Mouse (Mus musculus): Measurements from ENCODE around the gene Sostdc1. TPM values are rescaled to one million over a fixed set of nuclear protein-coding genes. Genes with fewer than 3 reads are reported as not detected.

Gene Sostdc1
- polyA plus RNA-seq, 1 experiment from 2014 or later, result 1.8 TPM

DNA sequence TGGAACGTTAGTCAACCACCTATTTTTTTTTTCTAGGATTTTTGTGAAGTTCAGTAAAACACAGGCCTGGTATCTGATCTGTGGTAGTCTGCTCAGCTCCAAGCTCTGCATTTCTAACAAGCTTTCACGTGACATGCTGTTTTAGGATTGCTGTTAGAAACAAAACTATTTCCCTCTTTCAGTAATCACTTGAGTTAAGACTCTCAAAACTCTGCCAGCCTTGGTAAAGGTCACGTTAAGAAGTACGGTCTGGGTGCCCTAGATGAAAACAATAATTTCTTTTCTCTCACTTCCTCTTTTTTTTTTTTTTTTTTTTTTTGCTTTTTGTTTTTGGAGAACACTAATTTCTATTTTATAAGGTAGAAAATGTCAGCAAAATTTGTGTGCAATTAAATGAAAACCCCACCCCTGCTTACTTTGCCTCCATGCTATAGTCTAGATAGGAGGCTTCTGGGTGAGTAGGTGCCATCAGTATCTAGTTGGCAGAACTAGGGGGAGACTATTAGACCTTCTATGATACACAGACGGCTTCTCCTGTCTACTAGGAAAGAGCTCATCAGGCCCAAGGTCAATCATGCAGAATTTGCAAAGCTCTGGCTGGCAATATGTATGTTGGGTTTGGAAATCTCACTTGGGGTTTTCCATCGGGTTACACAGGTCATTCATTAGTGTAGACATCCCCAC lies 5.1 kb upstream of the Sostdc1 start:
- Histone ChIP-seq H3K9me3 (replicated peaks; ENCODE audit: control insufficient read depth, low read length) (no peaks in the 10 kb centered on the region), H3K36me3 (ENCODE audit: control insufficient read depth, insufficient read depth, low read length) (no peaks in the 10 kb centered on the region), H3K4me3 (ENCODE audit: low read depth, low read length) (no peak overlapping the region), H3K9ac (ENCODE audit: low read depth, low read length) (no peak overlapping the region), H3K4me1 (ENCODE audit: control insufficient read depth, insufficient read depth, low read length) (no peaks in the 10 kb centered on the region), H3K27me3 (ENCODE audit: control insufficient read depth, insufficient read depth, low read length) (no peaks in the 10 kb centered on the region), H3K4me2 (no peak overlapping the region), H3K27ac (ENCODE audit: low read depth, low read length) (no peak overlapping the region)
- ATAC-seq (replicated peaks; ENCODE audit: insufficient number of reproducible peaks, low FRiP score, low TSS enrichment), result no peak
- 73% methylated on average over 6 of the region's 6 CpGs for WGBS (ENCODE audit: insufficient replicate concordance)

DNA sequence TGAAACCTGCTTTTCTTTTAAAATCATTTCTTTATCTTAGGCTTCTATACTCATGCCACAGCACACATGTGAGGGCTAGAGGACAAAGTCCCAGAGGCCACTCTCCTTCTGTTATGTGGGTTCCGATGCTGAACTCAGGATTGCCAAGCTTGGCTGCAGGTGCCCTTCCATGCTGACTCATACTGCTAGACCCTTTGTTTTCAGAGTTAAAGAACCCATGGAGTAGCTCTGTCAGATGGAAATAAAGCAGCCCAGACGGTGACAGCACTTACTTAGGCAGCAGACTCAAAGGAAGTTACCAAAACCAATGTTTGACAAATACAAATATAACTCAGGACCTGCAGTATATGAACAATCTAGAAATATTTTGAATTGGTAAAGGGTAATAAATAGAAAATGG lies 924 bp upstream of the Sostdc1 start:
- 55% methylated on average over 2 of the region's 2 CpGs for WGBS (ENCODE audit: insufficient replicate concordance)
- Histone ChIP-seq H3K9ac (ENCODE audit: low read depth, low read length) (no peak overlapping the region), H3K4me1 (ENCODE audit: control insufficient read depth, insufficient read depth, low read length) (no peaks in the 10 kb centered on the region; the same call in 1 of the 2 replicates), H3K9me3 (replicated peaks; ENCODE audit: control insufficient read depth, low read length) (no peaks in the 10 kb centered on the region), H3K4me2 (no peak overlapping the region), H3K4me3 (ENCODE audit: low read depth, low read length) (no peak overlapping the region), H3K36me3 (ENCODE audit: control insufficient read depth, insufficient read depth, low read length) (no peaks in the 10 kb centered on the region), H3K27me3 (ENCODE audit: control insufficient read depth, insufficient read depth, low read length) (no peaks in the 10 kb centered on the region), H3K27ac (ENCODE audit: low read depth, low read length) (no peak overlapping the region)
- no peak for ATAC-seq (replicated peaks; ENCODE audit: insufficient number of reproducible peaks, low FRiP score, low TSS enrichment)

DNA sequence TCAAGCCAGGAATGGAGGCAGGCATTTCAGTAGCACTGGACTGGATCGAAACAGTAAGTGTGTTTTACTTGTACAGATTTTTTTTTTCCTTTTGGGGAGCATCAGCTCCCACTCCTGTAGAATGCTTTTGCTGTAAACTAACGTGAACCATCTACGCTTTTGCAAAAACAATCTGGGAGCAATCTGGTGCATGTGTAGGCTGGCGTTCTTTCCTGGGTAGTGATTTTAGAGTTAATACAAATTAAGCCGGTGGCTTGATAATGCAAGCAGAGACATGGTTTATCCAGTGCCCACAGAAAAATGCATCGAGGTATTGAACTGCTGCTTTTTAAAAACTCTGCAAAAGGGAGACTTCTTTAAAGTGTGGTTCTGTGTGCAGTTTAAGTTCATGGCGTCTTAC lies 507 bp downstream of the Sostdc1 start:
- Histone ChIP-seq H3K9me3 (replicated peaks; ENCODE audit: control insufficient read depth, low read length) (no peaks in the 10 kb centered on the region), H3K4me1 (ENCODE audit: control insufficient read depth, insufficient read depth, low read length) (no peaks in the 10 kb centered on the region; the same call in 1 of the 2 replicates), H3K4me3 (ENCODE audit: low read depth, low read length) (0 out of 2 replicates have a peak overlapping the region, but pooled peaks have one; percentile 5), H3K9ac (ENCODE audit: low read depth, low read length) (no peak overlapping the region), H3K4me2 (no peak overlapping the region), H3K27me3 (ENCODE audit: control insufficient read depth, insufficient read depth, low read length) (no peaks in the 10 kb centered on the region), H3K36me3 (ENCODE audit: control insufficient read depth, insufficient read depth, low read length) (no peaks in the 10 kb centered on the region), H3K27ac (ENCODE audit: low read depth, low read length) (no peak overlapping the region)
- no peak for ATAC-seq (replicated peaks; ENCODE audit: insufficient number of reproducible peaks, low FRiP score, low TSS enrichment)
- WGBS (ENCODE audit: insufficient replicate concordance), result 74% methylated on average over 7 of the region's 7 CpGs

DNA sequence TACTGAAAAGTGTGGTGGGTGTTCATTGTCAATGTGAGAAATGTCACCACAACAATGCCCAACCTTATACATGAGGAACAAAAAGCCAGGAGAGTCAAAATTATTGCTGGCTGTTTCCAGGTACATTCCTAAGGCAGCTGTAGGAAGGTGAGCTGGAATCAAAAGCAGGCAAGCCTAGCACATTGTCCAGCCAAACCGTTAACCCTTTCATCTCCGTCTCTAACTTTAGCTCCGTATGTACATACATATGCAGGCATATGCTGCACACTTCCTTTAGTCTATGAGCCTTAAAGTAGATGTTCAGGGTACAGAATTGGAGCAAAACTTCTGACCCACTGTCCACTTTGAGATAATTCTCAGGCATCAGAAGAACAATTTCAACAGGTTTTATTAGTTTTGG lies 1.6 kb downstream of the Sostdc1 start:
- Histone ChIP-seq H3K36me3 (ENCODE audit: control insufficient read depth, insufficient read depth, low read length) (no peaks in the 10 kb centered on the region), H3K4me2 (no peak overlapping the region), H3K27me3 (ENCODE audit: control insufficient read depth, insufficient read depth, low read length) (no peaks in the 10 kb centered on the region), H3K4me3 (ENCODE audit: low read depth, low read length) (no peak overlapping the region), H3K9me3 (replicated peaks; ENCODE audit: control insufficient read depth, low read length) (no peaks in the 10 kb centered on the region), H3K4me1 (ENCODE audit: control insufficient read depth, insufficient read depth, low read length) (no peaks in the 10 kb centered on the region; the same call in 1 of the 2 replicates), H3K27ac (ENCODE audit: low read depth, low read length) (no peak overlapping the region), H3K9ac (ENCODE audit: low read depth, low read length) (no peak overlapping the region)
- WGBS (ENCODE audit: insufficient replicate concordance), result 88% methylated on average over 3 of the region's 3 CpGs
- ATAC-seq (replicated peaks; ENCODE audit: insufficient number of reproducible peaks, low FRiP score, low TSS enrichment), result no peak

DNA sequence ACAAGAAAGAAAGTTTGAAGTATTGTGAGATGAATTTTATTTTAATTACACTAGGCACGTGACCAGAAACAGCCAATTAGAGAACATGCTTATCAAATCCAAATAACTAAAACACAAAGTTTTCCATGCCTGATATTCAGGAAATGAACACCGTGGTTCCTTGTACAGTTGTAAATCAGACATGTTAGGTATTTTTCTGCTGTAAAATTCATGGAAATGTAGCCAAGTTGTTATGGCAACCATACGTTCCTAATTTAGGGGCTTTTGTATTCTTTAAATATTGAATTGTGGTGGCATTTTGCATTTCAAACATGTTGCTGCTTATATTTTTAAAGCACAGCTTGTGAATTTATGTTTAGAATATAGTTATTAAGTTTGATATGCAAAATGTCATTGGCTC lies 2.1 kb downstream of the Sostdc1 start:
- 73% methylated on average over 3 of the region's 3 CpGs for WGBS (ENCODE audit: insufficient replicate concordance)

DNA sequence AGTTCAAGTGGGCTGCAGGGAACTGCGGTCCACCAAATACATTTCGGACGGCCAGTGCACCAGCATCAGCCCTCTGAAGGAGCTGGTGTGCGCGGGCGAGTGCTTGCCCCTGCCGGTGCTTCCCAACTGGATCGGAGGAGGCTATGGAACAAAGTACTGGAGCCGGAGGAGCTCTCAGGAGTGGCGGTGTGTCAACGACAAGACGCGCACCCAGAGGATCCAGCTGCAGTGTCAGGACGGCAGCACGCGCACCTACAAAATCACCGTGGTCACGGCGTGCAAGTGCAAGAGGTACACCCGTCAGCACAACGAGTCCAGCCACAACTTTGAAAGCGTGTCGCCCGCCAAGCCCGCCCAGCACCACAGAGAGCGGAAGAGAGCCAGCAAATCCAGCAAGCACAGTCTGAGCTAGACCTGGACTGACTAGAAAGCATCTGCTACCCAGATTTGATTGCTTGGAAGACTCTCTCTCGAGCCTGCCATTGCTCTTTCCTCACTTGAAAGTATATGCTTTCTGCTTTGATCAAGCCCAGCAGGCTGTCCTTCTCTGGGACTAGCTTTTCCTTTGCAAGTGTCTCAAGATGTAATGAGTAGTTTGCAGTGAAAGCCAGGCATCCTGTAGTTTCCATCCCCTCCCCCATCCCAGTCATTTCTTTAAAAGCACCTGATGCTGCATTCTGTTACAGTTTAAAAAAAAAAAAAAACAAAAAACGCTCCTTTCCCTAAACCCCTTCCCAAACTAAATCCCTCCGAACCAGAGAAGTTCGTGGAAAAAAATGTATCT lies 3.3 kb downstream of the Sostdc1 start:
- Histone ChIP-seq H3K27ac (ENCODE audit: low read depth, low read length) (no peak overlapping the region), H3K4me2 (peak overlapping the region; percentile 88), H3K4me3 (ENCODE audit: low read depth, low read length) (peak overlapping the region; percentile 53), H3K27me3 (ENCODE audit: control insufficient read depth, insufficient read depth, low read length) (no peaks in the 10 kb centered on the region), H3K4me1 (ENCODE audit: control insufficient read depth, insufficient read depth, low read length) (no peaks in the 10 kb centered on the region; the same call in 1 of the 2 replicates), H3K9me3 (replicated peaks; ENCODE audit: control insufficient read depth, low read length) (no peaks in the 10 kb centered on the region), H3K36me3 (ENCODE audit: control insufficient read depth, insufficient read depth, low read length) (no peaks in the 10 kb centered on the region), H3K9ac (ENCODE audit: low read depth, low read length) (peak overlapping the region; percentile 65; the same call in 1 of the 2 replicates)
- 4% methylated on average over 30 of the region's 30 CpGs for WGBS (ENCODE audit: insufficient replicate concordance)
- peak; percentile 65; the same call in 1 of the 2 replicates for ATAC-seq (replicated peaks; ENCODE audit: insufficient number of reproducible peaks, low FRiP score, low TSS enrichment)

More for the DNA sequence above, 2.1 kb downstream of the Sostdc1 start:
- no peaks in the 10 kb centered on the region for H3K36me3 ChIP-seq (ENCODE audit: control insufficient read depth, insufficient read depth, low read length)
- no peaks in the 10 kb centered on the region for H3K27me3 ChIP-seq (ENCODE audit: control insufficient read depth, insufficient read depth, low read length)
- H3K9ac ChIP-seq (ENCODE audit: low read depth, low read length), result no peak overlapping the region
- H3K4me1 ChIP-seq (ENCODE audit: control insufficient read depth, insufficient read depth, low read length), result no peaks in the 10 kb centered on the region; the same call in 1 of the 2 replicates
- ATAC-seq (replicated peaks; ENCODE audit: insufficient number of reproducible peaks, low FRiP score, low TSS enrichment), result no peak
- no peak overlapping the region for H3K4me2 ChIP-seq
- H3K9me3 ChIP-seq (replicated peaks; ENCODE audit: control insufficient read depth, low read length), result no peaks in the 10 kb centered on the region
- no peak overlapping the region for H3K4me3 ChIP-seq (ENCODE audit: low read depth, low read length)
- H3K27ac ChIP-seq (ENCODE audit: low read depth, low read length), result no peak overlapping the region

DNA sequence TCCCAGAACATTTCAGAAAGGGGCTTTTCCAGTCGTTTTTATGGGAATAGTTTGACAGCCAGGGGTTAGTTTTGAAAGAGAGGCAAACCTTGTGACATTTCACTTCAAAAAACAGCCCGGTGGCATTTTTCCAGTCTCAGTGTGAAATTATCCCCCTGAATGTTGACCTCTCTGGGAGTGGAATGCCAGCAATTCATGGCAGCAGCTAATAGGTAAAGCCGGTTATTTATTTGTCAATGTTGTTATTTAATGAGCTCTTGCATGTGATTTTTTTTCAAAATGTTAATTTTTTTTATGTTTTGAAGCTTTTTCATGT lies 3.8 kb downstream of the Sostdc1 start:
- no peaks in the 10 kb centered on the region for H3K36me3 ChIP-seq (ENCODE audit: control insufficient read depth, insufficient read depth, low read length)
- H3K27ac ChIP-seq (ENCODE audit: low read depth, low read length), result no peak overlapping the region
- no peaks in the 10 kb centered on the region; the same call in 1 of the 2 replicates for H3K4me1 ChIP-seq (ENCODE audit: control insufficient read depth, insufficient read depth, low read length)
- H3K4me3 ChIP-seq (ENCODE audit: low read depth, low read length), result peak overlapping the region; percentile 53; the same call in 1 of the 2 replicates
- no peak for ATAC-seq (replicated peaks; ENCODE audit: insufficient number of reproducible peaks, low FRiP score, low TSS enrichment)
- peak overlapping the region; percentile 88 for H3K4me2 ChIP-seq
- no peaks in the 10 kb centered on the region for H3K9me3 ChIP-seq (replicated peaks; ENCODE audit: control insufficient read depth, low read length)
- no peak overlapping the region for H3K9ac ChIP-seq (ENCODE audit: low read depth, low read length)
- H3K27me3 ChIP-seq (ENCODE audit: control insufficient read depth, insufficient read depth, low read length), result no peaks in the 10 kb centered on the region
- 18% methylated on average over 3 of the region's 3 CpGs for WGBS (ENCODE audit: insufficient replicate concordance)

DNA sequence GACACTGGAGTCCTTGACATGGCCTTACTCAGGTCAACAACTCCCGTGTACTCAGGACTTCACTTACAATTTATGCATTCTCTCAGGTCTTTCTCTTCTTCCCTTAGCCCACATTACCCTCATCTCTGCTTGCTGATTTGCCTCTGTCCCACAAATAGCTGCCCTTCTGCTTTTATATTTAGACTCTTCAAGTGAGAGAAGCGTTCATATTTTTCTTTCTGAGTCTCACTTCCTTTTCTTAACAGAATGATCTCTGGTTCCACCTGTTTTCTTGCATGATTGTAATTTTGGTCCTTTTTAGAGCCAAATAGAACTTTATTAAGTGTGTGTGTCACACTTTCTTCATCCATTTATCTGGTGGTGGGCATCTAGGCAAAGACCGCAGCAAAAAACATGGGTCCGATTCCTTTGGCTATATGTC lies 12.2 kb downstream of the Sostdc1 start:
- no peak overlapping the region for H3K4me3 ChIP-seq (ENCODE audit: low read depth, low read length)
- no peaks in the 10 kb centered on the region for H3K36me3 ChIP-seq (ENCODE audit: control insufficient read depth, insufficient read depth, low read length)
- H3K4me1 ChIP-seq (ENCODE audit: control insufficient read depth, insufficient read depth, low read length), result no peaks in the 10 kb centered on the region
- no peak for ATAC-seq (replicated peaks; ENCODE audit: insufficient number of reproducible peaks, low FRiP score, low TSS enrichment)
- no peaks in the 10 kb centered on the region for H3K27me3 ChIP-seq (ENCODE audit: control insufficient read depth, insufficient read depth, low read length)
- H3K9ac ChIP-seq (ENCODE audit: low read depth, low read length), result no peak overlapping the region
- WGBS (ENCODE audit: insufficient replicate concordance), result 86% methylated on average over 4 of the region's 4 CpGs
- no peak overlapping the region for H3K27ac ChIP-seq (ENCODE audit: low read depth, low read length)
- no peaks in the 10 kb centered on the region for H3K9me3 ChIP-seq (replicated peaks; ENCODE audit: control insufficient read depth, low read length)
- H3K4me2 ChIP-seq, result no peak overlapping the region
